Mouse (Mus musculus) heart, embryonic 16.5 days (tissue): ENCODE data around the gene Sh3rf1. TPM values are rescaled to one million over a fixed set of nuclear protein-coding genes. Genes with fewer than 3 reads are reported as not detected.
A peak's percentile ranks its signal among the peaks of the same experiment; 100 is the strongest.

Experiments
- ATAC-seq: fragments of 200-750 bp; cut with Nextera tagmentation; replicated peaks from 2 replicates; pipeline ENCODE4 v1.8.0; 2017; ENCODE audit warnings: moderate number of reproducible peaks; ENCODE audit not compliant: insufficient read depth, low FRiP score; ENCODE audit errors: extremely low read depth
- H3K27ac ChIP-seq: fragments of 300-500 bp; sonication (generic); 2 replicates; pipeline ENCODE4 v1.5.1; 2014; ENCODE audit warnings: mild to moderate bottlenecking, low read length, control low read depth, moderate library complexity
- H3K27me3 ChIP-seq: fragments of 300-500 bp; sonication (generic); 2 replicates; pipeline ENCODE4 v1.6.1; 2014; ENCODE audit warnings: low read length, mixed read lengths; ENCODE audit not compliant: control insufficient read depth, insufficient read depth
- H3K36me3 ChIP-seq: fragments of 300-500 bp; sonication (generic); 2 replicates; pipeline ENCODE4 v1.6.1; 2014; ENCODE audit not compliant: control insufficient read depth, insufficient read depth
- H3K4me1 ChIP-seq: fragments of 300-500 bp; sonication (generic); 2 replicates; pipeline ENCODE4 v1.6.1; 2014; ENCODE audit warnings: low read length, mixed read lengths; ENCODE audit not compliant: control insufficient read depth, insufficient read depth
- H3K4me2 ChIP-seq: fragments of 300-500 bp; sonication (generic); 2 replicates; pipeline ENCODE4 v1.6.1; 2014; ENCODE audit warnings: low read depth, mild to moderate bottlenecking, control low read depth, low read length
- H3K4me3 ChIP-seq: fragments of 300-500 bp; sonication (generic); 2 replicates; pipeline ENCODE4 v1.5.1; 2014; ENCODE audit warnings: mild to moderate bottlenecking, control low read depth, low read length
- H3K9ac ChIP-seq: fragments of 300-500 bp; sonication (generic); 2 replicates; pipeline ENCODE4 v1.6.1; 2014; ENCODE audit warnings: low read length, control low read depth
- H3K9me3 ChIP-seq: fragments of 300-500 bp; sonication (generic); replicated peaks from 2 replicates; pipeline ENCODE4 v1.6.1; 2016; ENCODE audit warnings: low read length; ENCODE audit not compliant: control insufficient read depth
- WGBS: fragments of 180-500 bp; shearing (Covaris S2); extraction: QIAGEN DNeasy Blood & Tissue Kit; methylation state at CpG from one replicate; pipeline ENCODE4 v1.1.7; 2014; 5-methylcytosine and 5-hydroxymethylcytosine counted together
- polyA plus RNA-seq: library from polyadenylated mRNA; unstranded; fragments of >200 nt; fragmentation: Nextera tagmentation; extraction: Ambion mirVana; gene quantifications from 2 replicates; pipeline ENCODE4 v1.2.1, GENCODE M21; 2015

The Sh3rf1 gene
- polyA plus RNA-seq, 1 experiment from 2014 or later: 5.3 TPM

GRCm38 (mm10) chr8:61350443-61350842, 126.8 kb downstream of the Sh3rf1 start:
- no peak overlapping the region for H3K4me3 ChIP-seq

GRCm38 (mm10) chr8:61351638-61352037, 128.0 kb downstream of the Sh3rf1 start:
- H3K27me3 ChIP-seq: no peaks in the 10 kb centered on the region
- no peak overlapping the region for H3K4me2 ChIP-seq
- peaks cover 14% of the 10 kb centered on the region for H3K4me1 ChIP-seq
- peaks cover 3% of the 10 kb centered on the region; the same call in 1 of the 2 replicates for H3K36me3 ChIP-seq
- no peak for ATAC-seq
- no peak overlapping the region for H3K9ac ChIP-seq
- whole genome bisulfite sequencing: 62% methylated on average over 5 of the region's 5 CpGs
- no peaks in the 10 kb centered on the region for H3K9me3 ChIP-seq
- no peak overlapping the region for H3K4me3 ChIP-seq
- H3K27ac ChIP-seq: no peak overlapping the region

More at GRCm38 (mm10) chr8:61350443-61350842, 126.8 kb downstream of the Sh3rf1 start:
- Histone ChIP-seq H3K9me3 (no peaks in the 10 kb centered on the region), H3K27ac (no peak overlapping the region), H3K36me3 (peaks cover 3% of the 10 kb centered on the region; the same call in 1 of the 2 replicates), H3K27me3 (no peaks in the 10 kb centered on the region), H3K4me1 (peaks cover 11% of the 10 kb centered on the region), H3K9ac (no peak overlapping the region), H3K4me2 (no peak overlapping the region)
- WGBS: 76% methylated on average over 9 of the region's 9 CpGs
- no peak for ATAC-seq

- Histone ChIP-seq H3K9me3 (no peaks in the 10 kb centered on the region), H3K27me3 (no peaks in the 10 kb centered on the region), H3K4me1 (peaks cover 16% of the 10 kb centered on the region), H3K4me3 (no peak overlapping the region), H3K36me3 (peaks cover under 1% of the 10 kb centered on the region; the same call in 1 of the 2 replicates), H3K27ac (no peak overlapping the region), H3K4me2 (no peak overlapping the region), H3K9ac (no peak overlapping the region)
- WGBS: 75% methylated on average over 5 of the region's 5 CpGs
- no peak for ATAC-seq
Measured at GRCm38 (mm10) chr8:61355503-61355902, 131.8 kb downstream of the Sh3rf1 start.

- ATAC-seq: peak; percentile 34; the same call in 1 of the 2 replicates
- WGBS: 35% methylated on average over 8 of the region's 8 CpGs
- Histone ChIP-seq H3K36me3 (0 out of 2 replicates have a peak, but pooled peaks cover 4% of the 10 kb centered on the region), H3K4me3 (no peak overlapping the region), H3K4me2 (no peak overlapping the region), H3K4me1 (peaks cover 16% of the 10 kb centered on the region), H3K27me3 (no peaks in the 10 kb centered on the region), H3K27ac (no peak overlapping the region; the same call in 1 of the 2 replicates), H3K9ac (no peak overlapping the region), H3K9me3 (no peaks in the 10 kb centered on the region)
Measured at GRCm38 (mm10) chr8:61359004-61359403, 135.3 kb downstream of the Sh3rf1 start.

- H3K4me1 ChIP-seq: peaks cover 16% of the 10 kb centered on the region
- no peaks in the 10 kb centered on the region for H3K27me3 ChIP-seq
- no peak overlapping the region for H3K27ac ChIP-seq
- 0 out of 2 replicates have a peak, but pooled peaks have one; percentile 23 for ATAC-seq
- no peaks in the 10 kb centered on the region for H3K9me3 ChIP-seq
- 0 out of 2 replicates have a peak, but pooled peaks cover 4% of the 10 kb centered on the region for H3K36me3 ChIP-seq
- H3K4me3 ChIP-seq: peak overlapping the region; percentile 8; the same call in 1 of the 2 replicates
- H3K9ac ChIP-seq: 0 out of 2 replicates have a peak overlapping the region, but pooled peaks have one; percentile 5
- WGBS: 42% methylated on average over 10 of the region's 10 CpGs
- peak overlapping the region; percentile 53 for H3K4me2 ChIP-seq
Measured at GRCm38 (mm10) chr8:61359851-61360272, 136.2 kb downstream of the Sh3rf1 start.

- no peaks in the 10 kb centered on the region for H3K27me3 ChIP-seq
- H3K4me3 ChIP-seq: no peak overlapping the region
- H3K9ac ChIP-seq: no peak overlapping the region
- H3K4me2 ChIP-seq: peak overlapping the region; percentile 53; the same call in 1 of the 2 replicates
- H3K27ac ChIP-seq: no peak overlapping the region
- WGBS: 75% methylated on average over 4 of the region's 4 CpGs
- H3K9me3 ChIP-seq: no peaks in the 10 kb centered on the region
- ATAC-seq: no peak
- 0 out of 2 replicates have a peak, but pooled peaks cover 4% of the 10 kb centered on the region for H3K36me3 ChIP-seq
- H3K4me1 ChIP-seq: peaks cover 16% of the 10 kb centered on the region
Measured at GRCm38 (mm10) chr8:61360362-61360761, 136.7 kb downstream of the Sh3rf1 start.

GRCm38 (mm10) chr8:61361476-61361875, 137.8 kb downstream of the Sh3rf1 start:
- Histone ChIP-seq H3K9ac (no peak overlapping the region), H3K4me2 (no peak overlapping the region), H3K4me1 (peaks cover 14% of the 10 kb centered on the region), H3K27me3 (no peaks in the 10 kb centered on the region), H3K27ac (no peak overlapping the region), H3K9me3 (no peaks in the 10 kb centered on the region), H3K36me3 (0 out of 2 replicates have a peak, but pooled peaks cover 4% of the 10 kb centered on the region), H3K4me3 (no peak overlapping the region)
- no peak for ATAC-seq
- WGBS: 91% methylated on average over 11 of the region's 11 CpGs

GRCm38 (mm10) chr8:61362301-61362913, 138.7 kb downstream of the Sh3rf1 start:
- Histone ChIP-seq H3K4me1 (peaks cover 11% of the 10 kb centered on the region), H3K27me3 (no peaks in the 10 kb centered on the region), H3K4me3 (no peak overlapping the region), H3K27ac (peak overlapping the region; percentile 45; the same call in 1 of the 2 replicates), H3K9ac (no peak overlapping the region), H3K9me3 (no peaks in the 10 kb centered on the region), H3K36me3 (0 out of 2 replicates have a peak, but pooled peaks cover 4% of the 10 kb centered on the region), H3K4me2 (no peak overlapping the region)
- WGBS: 62% methylated on average over 9 of the region's 9 CpGs
- peak; percentile 63; the same call in 1 of the 2 replicates for ATAC-seq

- no peak for ATAC-seq
- no peaks in the 10 kb centered on the region for H3K9me3 ChIP-seq
- no peaks in the 10 kb centered on the region for H3K36me3 ChIP-seq
- no peaks in the 10 kb centered on the region for H3K4me1 ChIP-seq
- H3K9ac ChIP-seq: no peak overlapping the region
- H3K27ac ChIP-seq: no peak overlapping the region
- 72% methylated on average over 9 of the region's 9 CpGs for WGBS
- no peaks in the 10 kb centered on the region for H3K27me3 ChIP-seq
- H3K4me3 ChIP-seq: no peak overlapping the region
- no peak overlapping the region for H3K4me2 ChIP-seq
Measured at GRCm38 (mm10) chr8:61373303-61373702, 149.6 kb downstream of the Sh3rf1 start.
